Mouse (Mus musculus): ENCODE measurements around the gene Ern1. TPM values are rescaled to one million over a fixed set of nuclear protein-coding genes. Genes with fewer than 3 reads are reported as not detected.
"Not testable (repeated sequence)": the region's sequence is repeated elsewhere in the genome, so short reads cannot be mapped to it uniquely, and the experiment has no call there.

The Ern1 gene
- total and polyA plus RNA-seq, 3 experiments = 90.7 to 700 (median 119) TPM

GRCm38 (mm10) chr11:106437543-106437942 lies 50.1 kb downstream of the Ern1 start:
- DNase-seq = no peak

- peak; percentile 87 for DNase-seq
These were observed 50.6 kb downstream of the Ern1 start for GRCm38 (mm10) chr11:106437039-106437438.

- DNase-seq = no peak
These were observed 57.3 kb downstream of the Ern1 start for GRCm38 (mm10) chr11:106430392-106430791.

DNA sequence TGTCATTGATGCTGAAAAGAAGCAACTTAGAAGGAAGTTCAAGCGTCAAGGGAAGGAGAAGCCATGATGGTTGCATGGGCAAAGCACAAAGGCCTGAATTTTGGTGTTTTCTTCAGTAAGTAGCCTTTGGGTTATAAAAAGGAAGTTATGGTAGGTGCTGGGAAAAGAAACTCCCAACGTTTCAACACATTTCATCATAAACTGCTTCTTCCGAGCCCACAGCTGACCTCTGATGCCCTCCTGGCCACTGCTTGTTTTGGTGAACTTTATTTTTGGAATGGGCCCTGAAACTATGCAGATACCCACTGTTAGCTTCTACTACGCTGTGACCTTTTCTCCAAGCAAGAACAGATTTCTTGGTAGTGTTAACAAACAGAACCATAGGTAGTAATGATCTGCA lies 58.0 kb downstream of the Ern1 start:
- no peak for DNase-seq

DNA sequence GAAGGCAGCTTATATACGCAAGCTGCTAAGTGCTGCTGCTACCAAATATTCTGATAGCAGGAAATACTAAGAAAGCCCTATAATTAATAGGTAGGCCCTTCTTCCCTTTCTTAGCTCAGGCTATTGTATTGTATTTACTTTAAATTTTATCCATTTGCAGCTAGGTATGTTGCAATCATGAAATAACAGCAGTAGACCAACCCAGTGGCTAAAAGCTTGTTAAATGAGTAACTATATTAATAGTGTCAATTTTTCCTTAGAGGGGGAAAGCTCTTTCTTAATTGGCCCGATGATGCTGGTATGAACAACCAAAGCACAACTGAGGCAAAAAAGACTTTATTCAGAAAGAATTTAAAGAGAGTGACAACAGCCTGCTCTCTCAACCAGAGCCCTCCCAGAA lies 59.1 kb downstream of the Ern1 start:
- DNase-seq = no peak

DNA sequence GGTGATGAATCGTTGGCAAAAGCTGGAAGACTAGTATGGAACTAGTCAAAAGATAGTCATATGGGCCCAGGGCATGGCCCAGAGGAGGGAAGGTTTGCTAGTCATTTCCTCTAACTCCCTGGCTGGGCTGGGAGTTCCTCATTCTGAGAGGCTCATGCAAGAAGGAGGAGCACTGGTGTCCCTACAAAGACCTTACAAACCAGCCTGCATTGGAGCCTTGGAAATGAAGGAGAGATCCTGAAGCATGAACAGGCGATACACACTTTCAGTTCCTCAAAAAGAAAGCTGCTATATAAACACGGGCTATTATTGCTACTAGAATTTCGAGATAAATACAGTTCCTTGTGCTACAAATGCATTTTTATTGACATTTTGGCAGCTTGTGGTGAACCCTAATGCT lies 59.5 kb downstream of the Ern1 start:
- no peak for DNase-seq

- no peak for DNase-seq
These were observed 61.2 kb downstream of the Ern1 start for GRCm38 (mm10) chr11:106426447-106426846.

DNA sequence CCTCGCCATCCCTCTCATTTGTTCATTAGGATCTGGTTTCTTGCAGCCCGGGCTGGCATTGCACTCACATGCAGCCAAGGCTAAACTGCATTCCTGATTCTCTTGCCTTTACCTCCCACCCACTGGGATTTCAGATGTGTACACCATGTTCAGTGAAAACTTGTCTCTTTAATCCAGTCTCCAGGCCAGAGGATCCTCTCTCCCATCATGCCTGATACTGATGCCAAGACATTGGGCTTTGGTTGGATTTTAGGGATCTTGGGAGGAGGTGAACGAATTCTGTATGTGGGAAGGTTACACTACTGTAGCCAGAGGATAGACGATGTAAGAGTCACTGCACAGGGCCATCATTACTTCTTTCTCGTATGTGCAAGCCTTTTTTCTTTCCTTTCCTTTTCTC lies 62.5 kb downstream of the Ern1 start:
- DNase-seq = no peak

GRCm38 (mm10) chr11:106419262-106420102 lies 68.2 kb downstream of the Ern1 start:
- DNase-seq = no peak

DNA sequence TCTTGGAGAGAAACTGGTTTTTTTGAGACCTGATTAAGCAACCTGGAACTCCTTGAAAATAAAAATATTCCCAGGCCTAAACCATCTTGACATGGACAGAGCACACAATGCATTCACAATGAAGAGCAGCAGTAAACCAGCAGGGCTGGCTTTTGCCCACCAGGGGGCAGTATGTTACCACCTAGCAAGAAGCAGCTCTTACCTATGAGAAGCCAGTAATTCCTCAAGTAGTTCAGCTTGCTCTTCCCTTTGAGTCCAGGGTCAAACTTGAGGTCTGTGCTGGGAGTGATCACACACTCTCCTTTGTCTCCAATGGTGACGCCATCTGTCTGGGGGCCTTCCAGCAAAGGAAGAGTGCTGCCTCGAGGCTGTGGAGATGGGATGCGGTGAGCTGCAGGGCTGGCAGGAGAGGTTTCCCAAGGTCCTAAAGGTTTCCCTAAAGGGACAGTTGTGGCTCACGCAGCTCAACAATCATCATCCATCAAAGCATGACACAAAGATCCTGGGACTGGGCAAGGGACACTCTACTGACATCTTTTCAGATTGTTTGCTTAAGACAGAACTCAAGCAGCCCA lies 68.9 kb downstream of the Ern1 start:
- DNase-seq = peak; percentile 80

GRCm38 (mm10) chr11:106417860-106418259 lies 69.8 kb downstream of the Ern1 start:
- no peak for DNase-seq

GRCm38 (mm10) chr11:106416331-106416730 lies 71.3 kb downstream of the Ern1 start:
- DNase-seq = no peak

GRCm38 (mm10) chr11:106412641-106413360 lies 74.9 kb downstream of the Ern1 start:
- no peak for DNase-seq

DNA sequence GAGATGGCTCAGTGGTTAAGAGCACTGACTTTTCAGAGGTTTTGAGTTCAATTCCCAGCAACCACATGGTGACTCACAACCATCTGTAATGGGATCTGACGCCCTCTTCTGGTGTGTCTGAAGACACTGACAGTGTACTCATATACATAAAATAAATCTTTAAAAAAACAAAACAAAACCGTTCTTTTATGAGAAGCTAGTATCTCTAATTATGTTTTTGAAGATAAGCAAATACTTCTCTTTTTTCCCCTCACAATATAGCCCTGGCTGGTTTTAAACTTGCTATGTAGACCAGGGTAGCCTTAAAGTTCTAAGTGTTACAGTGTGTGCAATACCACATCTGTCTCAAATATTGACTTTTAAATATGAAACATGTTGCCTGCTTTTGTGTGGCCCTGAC lies 76.5 kb downstream of the Ern1 start:
- DNase-seq = no peak

GRCm38 (mm10) chr11:106410507-106410906 lies 77.1 kb downstream of the Ern1 start:
- DNase-seq = no peak

GRCm38 (mm10) chr11:106410011-106410410 lies 77.6 kb downstream of the Ern1 start:
- DNase-seq = peak; percentile 81

DNA sequence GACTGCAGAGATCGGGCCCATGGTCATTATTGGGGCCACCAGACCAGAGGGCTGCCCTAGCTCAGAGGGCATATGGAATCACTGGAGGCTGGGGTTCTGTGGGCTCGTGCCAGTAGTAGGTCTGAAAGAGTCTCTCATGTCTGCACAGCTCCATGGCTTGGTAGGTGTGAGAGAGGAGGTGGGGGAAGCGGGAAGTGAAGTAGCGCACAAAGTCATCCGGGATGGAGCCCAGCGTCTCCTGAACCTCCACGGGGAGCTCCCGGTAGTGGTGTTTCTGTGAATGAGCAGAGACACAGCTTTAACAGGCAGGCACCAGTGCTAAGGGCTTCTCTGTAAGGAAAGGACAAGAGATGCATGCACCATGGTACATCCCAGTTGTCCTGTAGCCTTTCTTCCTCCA lies 89.2 kb downstream of the Ern1 start:
- no peak for DNase-seq

DNA sequence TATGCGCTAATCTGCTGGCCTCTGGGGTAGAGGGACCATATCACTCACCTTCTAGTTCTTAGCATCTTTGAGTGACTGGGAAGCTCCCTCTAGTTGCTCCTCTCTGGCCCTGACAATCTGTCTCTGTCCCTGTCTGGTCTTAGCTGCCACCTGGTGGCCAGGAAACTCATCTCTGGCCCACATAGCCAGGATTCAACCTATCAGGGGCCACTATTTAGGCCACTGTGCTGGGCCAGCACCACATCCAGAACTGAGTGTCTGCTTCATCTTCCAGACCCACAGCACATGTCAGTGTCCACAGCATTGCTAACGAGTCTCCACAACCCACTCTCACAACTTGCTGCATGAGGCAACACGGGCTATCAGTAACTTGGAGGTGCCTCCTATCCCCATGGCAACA lies 90.0 kb downstream of the Ern1 start:
- no peak for DNase-seq

DNA sequence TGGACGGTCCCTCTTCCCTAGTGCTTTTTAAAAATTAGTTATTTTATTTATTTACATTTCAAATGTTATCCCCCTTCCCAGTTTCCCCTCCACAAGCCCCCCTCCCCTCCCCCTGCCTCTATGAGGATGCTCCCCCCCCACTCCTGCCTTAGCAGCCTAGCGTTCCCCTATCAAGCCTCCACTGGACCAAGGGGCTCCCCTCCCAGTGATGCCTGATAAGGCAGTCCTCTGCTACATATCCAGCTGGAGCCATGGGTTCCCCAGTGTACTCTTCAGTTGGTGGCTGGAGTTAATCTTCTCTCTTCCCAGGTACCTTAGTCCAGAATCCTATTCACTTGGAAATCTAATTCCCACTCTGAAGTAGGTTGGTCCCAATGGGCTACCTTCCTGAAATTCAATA lies 93.6 kb downstream of the Ern1 start:
- DNase-seq = not testable (repeated sequence)

- no peak for DNase-seq
These were observed 94.4 kb downstream of the Ern1 start for GRCm38 (mm10) chr11:106393331-106393616.

DNA sequence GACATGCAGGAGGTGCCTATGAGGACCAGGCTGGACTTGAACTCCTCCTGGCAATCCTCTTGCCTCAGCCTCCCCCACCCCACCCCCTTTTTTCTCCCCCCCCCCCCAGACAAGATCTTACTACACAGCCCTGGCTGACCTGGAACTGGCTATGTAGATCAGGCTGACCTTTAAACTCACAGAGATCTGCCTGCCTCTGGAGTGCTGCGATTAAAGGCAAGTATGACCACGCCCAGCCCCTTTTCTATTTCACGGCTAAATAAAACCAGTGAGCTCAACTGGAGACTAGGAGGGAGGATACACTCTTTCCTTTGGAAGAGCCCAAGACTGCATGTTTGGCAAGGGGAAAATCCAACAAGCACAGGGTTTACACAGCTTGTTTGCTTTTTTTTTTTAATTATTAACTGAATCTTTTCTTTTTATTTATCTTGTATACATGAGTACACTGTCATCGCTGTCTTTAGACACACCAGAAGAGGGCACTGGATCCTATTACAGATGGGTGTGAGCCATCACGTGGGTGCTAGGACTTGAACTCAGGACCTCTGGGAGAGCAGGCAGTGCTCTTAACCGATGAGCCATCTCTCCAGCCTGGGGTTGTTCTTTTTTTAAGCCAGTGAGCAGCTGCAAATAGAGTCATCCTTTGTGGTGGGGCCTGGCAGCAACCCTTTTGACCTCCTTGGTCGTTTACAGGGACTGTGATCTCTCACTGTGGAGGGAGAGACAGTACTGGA lies 94.9 kb downstream of the Ern1 start:
- DNase-seq = no peak

DNA sequence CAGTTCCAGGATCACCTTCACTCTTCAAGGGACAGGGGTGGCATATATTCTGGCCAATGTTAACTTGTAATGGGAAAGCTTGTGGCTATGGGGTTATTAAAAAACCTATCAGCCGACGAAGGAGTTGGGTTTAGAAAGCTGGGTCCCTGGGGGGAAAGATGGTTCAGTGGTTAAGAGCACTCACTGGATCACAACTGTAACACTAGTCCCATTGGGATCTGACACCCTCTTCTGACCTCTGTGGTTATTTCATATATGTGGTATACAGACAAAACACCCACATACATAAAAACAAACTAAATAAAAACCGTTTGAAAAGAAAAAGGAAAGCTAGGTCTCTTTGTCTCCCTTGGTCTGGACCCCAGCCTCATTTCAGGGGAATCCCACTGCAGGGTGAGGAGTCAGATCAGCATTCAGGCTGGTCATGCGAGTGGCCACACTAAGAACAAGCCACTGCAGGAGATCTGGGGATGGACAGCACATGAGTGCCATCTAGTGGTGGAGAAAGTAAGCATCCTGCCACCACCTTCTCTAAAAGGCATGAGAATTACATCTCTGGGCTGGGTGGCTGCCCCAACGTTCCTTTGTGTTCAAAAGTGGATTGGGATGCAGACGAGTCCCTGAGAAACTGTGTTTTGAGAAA lies 96.0 kb downstream of the Ern1 start:
- DNase-seq = peak; percentile 74

Data from adrenal gland, adult 2 months (tissue).